ENCODE assay signal across 8 mouse cellular contexts in the genomic region with DNA sequence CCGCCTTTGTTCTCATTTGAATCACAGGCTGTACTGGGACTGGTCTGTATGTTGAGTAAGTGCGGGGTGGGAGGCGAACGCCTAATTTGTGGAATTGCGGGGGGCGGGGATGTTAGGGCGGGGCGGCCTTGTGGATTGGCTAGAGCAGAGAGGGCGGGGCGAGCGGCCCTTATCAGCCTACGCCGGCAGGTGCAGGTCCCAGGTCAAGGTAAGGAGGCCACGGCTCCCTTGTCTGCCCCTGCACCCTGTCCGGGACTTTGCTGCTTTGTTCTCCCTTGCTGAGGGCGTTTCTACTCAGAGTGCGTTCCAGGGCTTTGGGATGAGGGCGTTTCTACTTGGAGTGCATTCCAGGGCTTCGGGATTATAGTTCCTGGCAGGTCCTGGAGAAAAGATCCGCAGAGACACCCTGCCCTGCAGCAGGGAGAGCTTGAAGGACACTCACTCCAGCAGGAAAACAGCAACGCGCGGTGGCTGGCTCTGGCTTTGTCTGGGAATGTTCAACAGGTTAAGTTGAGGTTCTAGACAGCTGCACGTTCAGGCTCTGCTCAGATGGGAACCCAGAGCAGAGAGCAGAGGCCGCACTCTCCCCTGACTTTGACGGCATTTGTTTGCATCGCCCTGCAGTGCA.
DNase-seq lines count a peak whose midpoint lies in the region; TF ChIP-seq lines count a peak whose summit lies in the region.

No protein-coding gene starts in this region.

- intact Hi-C loops in heart, adult 2 months (cut with DNase I): no loop called here

- WGBS in heart, adult 2 months: 6% methylated on average over 27 of the region's 27 CpGs
- 18% methylated on average over 27 of the region's 27 CpGs for WGBS in lung, adult 2 months

- TF ChIP-seq EP300 in heart, adult 2 months (IDR thresholded peaks at IDR 0.05; ENCODE audit: insufficient read depth, low read depth, low read length): peak; percentile 74; the same call in 1 of the 2 replicates

- DNase-seq in MN1 (ENCODE audit: low spot score): peak; percentile 80
- DNase-seq in embryo, embryonic 10.5 days (ENCODE audit: low spot score): peak; percentile 87
- DNase-seq in heart, adult 2 months: peak; percentile 77 to 80
- peak; percentile 82 for DNase-seq in kidney, adult 18-20 months
- peak; percentile 83 for DNase-seq in lung, adult 2 months
- peak; percentile 83 for DNase-seq in ovary, postnatal 36 days (ENCODE audit: low spot score)
- DNase-seq in right cerebral cortex, postnatal 36 days (ENCODE audit: low spot score in 2 of 2): no peak
- DNase-seq in B cell, adult 2 months: no peak

- H3K27ac ChIP-seq in heart, adult 2 months: peak overlapping the region; percentile 86

- H3K9ac ChIP-seq in heart, adult 2 months (ENCODE audit: low read depth, low read length): peak overlapping the region; percentile 35

- peaks cover 12% of the 10 kb centered on the region for H3K79me2 ChIP-seq in heart, adult 2 months (replicated peaks; ENCODE audit: control insufficient read depth, insufficient read depth, low read length)

- H3K4me3 ChIP-seq in heart, adult 2 months: peak overlapping the region; percentile 51
- peak overlapping the region; percentile 75 for H3K4me3 ChIP-seq in lung, adult 2 months (replicated peaks; ENCODE audit: extremely low read depth, low read depth, low read length)

- peak; percentile 45 for TF ChIP-seq POLR2A in heart, adult 2 months (IDR thresholded peaks at IDR 0.05; ENCODE audit: insufficient read depth, low read depth, low read length)
- peak; percentile 81; the same call in 1 of the 2 replicates for TF ChIP-seq POLR2A in lung, adult 2 months (IDR thresholded peaks at IDR 0.05; ENCODE audit: borderline replicate concordance, extremely low read depth, low read depth, low read length)

- H3K4me1 ChIP-seq in heart, adult 2 months (ENCODE audit: control insufficient read depth, insufficient read depth, low read length): peaks cover 29% of the 10 kb centered on the region
- H3K4me1 ChIP-seq in lung, adult 2 months (ENCODE audit: control insufficient read depth, insufficient read depth, low read length): peaks cover 38% of the 10 kb centered on the region

- H3K27me3 ChIP-seq in heart, adult 2 months (ENCODE audit: control insufficient read depth, insufficient read depth, low read length): no peaks in the 10 kb centered on the region

- TF ChIP-seq CTCF in heart, adult 2 months (IDR thresholded peaks at IDR 0.05): no peak
- TF ChIP-seq CTCF in lung, adult 2 months (IDR thresholded peaks at IDR 0.05; ENCODE audit: insufficient read depth, low read length): no peak

- H3K36me3 ChIP-seq in heart, adult 2 months (ENCODE audit: control insufficient read depth, insufficient read depth, low read length): peaks cover 67% of the 10 kb centered on the region

Comparison
In these comparisons a context has a peak if more than half of its experiments do, and no peak if none do; other contexts are left out.
1. DNase-seq: peak in MN1 (single experiment), embryo, embryonic 10.5 days (single experiment), heart, adult 2 months (2 of 2), kidney, adult 18-20 months (single experiment), lung, adult 2 months (single experiment) and ovary, postnatal 36 days (single experiment); none in right cerebral cortex, postnatal 36 days (0 of 2) and B cell, adult 2 months (0 of 2).